Mouse (Mus musculus) splenic B cell, adult 2 months (primary cell): Measurements from ENCODE around the gene Gtf2h5.

ENCODE experiments used
- DNase-seq: peaks from one replicate; pipeline ENCODE4 v3.0.0-alpha.2; 2011; ENCODE audit warnings: low read depth, low spot score
- H3K27me3 ChIP-seq: 2 replicates; pipeline ENCODE4 v1.6.1; 2012; ENCODE audit warnings: mild to moderate bottlenecking, low read length, moderate library complexity, mixed read lengths; ENCODE audit not compliant: control insufficient read depth, poor library complexity, insufficient read depth, severe bottlenecking
- H3K36me3 ChIP-seq: 2 replicates; pipeline ENCODE4 v1.6.1; 2012; ENCODE audit warnings: mild to moderate bottlenecking, low read length, moderate library complexity, mixed read lengths; ENCODE audit not compliant: control insufficient read depth, poor library complexity, insufficient read depth, severe bottlenecking

Gene Gtf2h5

GRCm38 (mm10) chr17:6079287-6080122 is at the start of gene Gtf2h5, which contains the start of gene Serac1:
Gene Gtf2h5 (plus strand): TSS chr17:6079786.
Gene Serac1 (minus strand): TSS chr17:6079741.
- peaks cover 2% of the 10 kb centered on the region; the same call in 1 of the 2 replicates for H3K36me3 ChIP-seq
- DNase-seq, result peak; percentile 98

GRCm38 (mm10) chr17:6035661-6036060 is 43.9 kb upstream of the Gtf2h5 start:
- DNase-seq, result no peak
- H3K36me3 ChIP-seq, result no peaks in the 10 kb centered on the region
- no peaks in the 10 kb centered on the region for H3K27me3 ChIP-seq

More at GRCm38 (mm10) chr17:6079287-6080122, at the start of gene Gtf2h5, which contains the start of gene Serac1:
- no peaks in the 10 kb centered on the region for H3K27me3 ChIP-seq

GRCm38 (mm10) chr17:6036458-6036857 is 43.1 kb upstream of the Gtf2h5 start:
- Histone ChIP-seq H3K27me3 (no peaks in the 10 kb centered on the region), H3K36me3 (no peaks in the 10 kb centered on the region)
- DNase-seq, result no peak

- no peaks in the 10 kb centered on the region for H3K27me3 ChIP-seq
- DNase-seq, result no peak
- H3K36me3 ChIP-seq, result no peaks in the 10 kb centered on the region
Observed at GRCm38 (mm10) chr17:6036872-6037271, 42.7 kb upstream of the Gtf2h5 start.

- DNase-seq, result no peak
- Histone ChIP-seq H3K27me3 (no peaks in the 10 kb centered on the region), H3K36me3 (no peaks in the 10 kb centered on the region)
Observed at GRCm38 (mm10) chr17:6037507-6037906, 42.1 kb upstream of the Gtf2h5 start.

- Histone ChIP-seq H3K36me3 (0 out of 2 replicates have a peak, but pooled peaks cover 2% of the 10 kb centered on the region), H3K27me3 (no peaks in the 10 kb centered on the region)
- no peak for DNase-seq
Observed at GRCm38 (mm10) chr17:6052801-6053200, 26.8 kb upstream of the Gtf2h5 start.

- DNase-seq, result peak; percentile 66
- Histone ChIP-seq H3K27me3 (no peaks in the 10 kb centered on the region), H3K36me3 (0 out of 2 replicates have a peak, but pooled peaks cover 2% of the 10 kb centered on the region)
Observed at GRCm38 (mm10) chr17:6054934-6055355, 24.6 kb upstream of the Gtf2h5 start.

- Histone ChIP-seq H3K27me3 (no peaks in the 10 kb centered on the region), H3K36me3 (no peaks in the 10 kb centered on the region)
- DNase-seq, result no peak
Observed at GRCm38 (mm10) chr17:6062793-6063192, 16.8 kb upstream of the Gtf2h5 start.

- no peak for DNase-seq
- H3K27me3 ChIP-seq, result no peaks in the 10 kb centered on the region
- no peaks in the 10 kb centered on the region for H3K36me3 ChIP-seq
Observed at GRCm38 (mm10) chr17:6063532-6063931, 16.1 kb upstream of the Gtf2h5 start.

GRCm38 (mm10) chr17:6066021-6066420 is 13.6 kb upstream of the Gtf2h5 start:
- DNase-seq, result no peak
- Histone ChIP-seq H3K36me3 (no peaks in the 10 kb centered on the region), H3K27me3 (no peaks in the 10 kb centered on the region)

- Histone ChIP-seq H3K36me3 (no peaks in the 10 kb centered on the region), H3K27me3 (no peaks in the 10 kb centered on the region)
- DNase-seq, result no peak
Observed at GRCm38 (mm10) chr17:6067613-6068012, 12.0 kb upstream of the Gtf2h5 start.

GRCm38 (mm10) chr17:6069866-6070265 is 9.7 kb upstream of the Gtf2h5 start:
- Histone ChIP-seq H3K27me3 (no peaks in the 10 kb centered on the region), H3K36me3 (no peaks in the 10 kb centered on the region)
- no peak for DNase-seq

GRCm38 (mm10) chr17:6073405-6073804 is 6.2 kb upstream of the Gtf2h5 start:
- no peaks in the 10 kb centered on the region for H3K27me3 ChIP-seq
- no peaks in the 10 kb centered on the region for H3K36me3 ChIP-seq

GRCm38 (mm10) chr17:6083323-6083890 is 3.8 kb downstream of the Gtf2h5 start:
- Histone ChIP-seq H3K27me3 (no peaks in the 10 kb centered on the region), H3K36me3 (peaks cover 3% of the 10 kb centered on the region)
- no peak for DNase-seq

More at GRCm38 (mm10) chr17:6073405-6073804, 6.2 kb upstream of the Gtf2h5 start:
- no peak for DNase-seq

- no peaks in the 10 kb centered on the region for H3K27me3 ChIP-seq
- no peak for DNase-seq
- H3K36me3 ChIP-seq, result no peaks in the 10 kb centered on the region
Observed at GRCm38 (mm10) chr17:6091604-6092003, 12.0 kb downstream of the Gtf2h5 start.
